Mouse (Mus musculus) erythroblast, embryonic 14.5 days (primary cell): ENCODE results near the gene Kmt2e.

ENCODE experiments used
- GATA1 ChIP-seq: IDR thresholded peaks from 2 replicates; pipeline ENCODE4 v1.6.1; 2012; ENCODE audit warnings: low read length, inconsistent platforms, mixed read lengths
- TAL1 ChIP-seq: IDR thresholded peaks from 3 replicates; pipeline ENCODE4 v1.6.1; 2012; ENCODE audit warnings: low read length, inconsistent platforms, mixed read lengths

DNA sequence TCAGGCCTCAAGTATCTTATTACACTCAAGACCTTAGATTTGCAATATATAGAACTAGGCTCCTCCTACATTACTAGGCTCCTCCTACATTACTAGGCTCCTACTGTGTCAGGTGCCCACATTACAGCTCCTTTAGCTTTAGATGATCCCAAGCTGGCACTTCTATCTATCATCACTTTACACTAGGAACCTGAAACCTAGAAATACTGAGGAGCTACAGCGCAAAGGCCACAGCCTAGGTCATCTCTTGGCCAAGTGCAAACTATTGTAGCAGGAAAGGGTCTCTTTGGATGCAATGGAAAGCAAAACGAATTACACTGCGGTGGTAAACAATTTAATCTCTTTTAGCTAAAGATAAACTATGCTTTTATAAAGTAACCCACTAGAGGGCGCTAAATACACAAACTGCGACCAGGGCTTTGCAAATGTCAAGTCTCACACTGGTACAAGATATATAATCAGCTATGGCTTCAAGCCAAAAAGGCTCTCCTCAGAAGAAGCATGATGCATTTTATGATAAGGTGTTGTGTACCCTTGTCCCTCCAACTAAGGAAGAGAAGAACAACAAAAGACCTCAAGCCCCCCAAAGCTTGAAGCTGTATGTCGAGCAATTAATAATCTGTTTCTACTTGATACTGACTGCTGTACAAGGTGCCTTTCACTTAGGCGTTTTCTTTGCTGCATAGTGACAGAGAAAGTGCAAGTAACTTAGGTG lies 18.5 kb upstream of the Kmt2e start:
- TF ChIP-seq GATA1 (no peak), TAL1 (no peak)
